Mouse (Mus musculus): ENCODE data around the gene Lrtm1. TPM values are rescaled to one million over a fixed set of nuclear protein-coding genes. Genes with fewer than 3 reads are reported as not detected.

Gene Lrtm1
- polyA plus RNA-seq, 1 experiment from 2014 or later: 0.62 TPM

GRCm38 (mm10) chr14:29042355-29042754 lies 24.3 kb downstream of the Lrtm1 start:
- Histone ChIP-seq H3K4me1 (replicated peaks; ENCODE audit: control insufficient read depth, insufficient read depth, low read length) (no peaks in the 10 kb centered on the region), H3K36me3 (ENCODE audit: control insufficient read depth, insufficient read depth, low read length) (no peaks in the 10 kb centered on the region), H3K4me3 (ENCODE audit: low read depth, low read length) (no peak overlapping the region), H3K4me2 (replicated peaks; ENCODE audit: low read depth, low read length) (no peak overlapping the region), H3K9ac (ENCODE audit: low read depth, low read length) (no peak overlapping the region), H3K27me3 (ENCODE audit: control insufficient read depth, insufficient read depth, low read length) (no peaks in the 10 kb centered on the region), H3K27ac (ENCODE audit: low read depth, low read length) (no peak overlapping the region; the same call in 1 of the 2 replicates), H3K9me3 (ENCODE audit: control insufficient read depth, low read length) (no peaks in the 10 kb centered on the region)
- ATAC-seq (ENCODE audit: low FRiP score) (no peak), DNase-seq (ENCODE audit: low spot score) (no peak)
- WGBS: 69% methylated on average over 1 of the region's 1 CpGs

GRCm38 (mm10) chr14:29051951-29052835 lies 34.2 kb downstream of the Lrtm1 start:
- Histone ChIP-seq H3K9ac (ENCODE audit: low read depth, low read length) (no peak overlapping the region), H3K27ac (ENCODE audit: low read depth, low read length) (no peak overlapping the region), H3K4me1 (replicated peaks; ENCODE audit: control insufficient read depth, insufficient read depth, low read length) (no peaks in the 10 kb centered on the region), H3K9me3 (ENCODE audit: control insufficient read depth, low read length) (no peaks in the 10 kb centered on the region), H3K4me3 (ENCODE audit: low read depth, low read length) (no peak overlapping the region), H3K27me3 (ENCODE audit: control insufficient read depth, insufficient read depth, low read length) (no peaks in the 10 kb centered on the region; the same call in 1 of the 2 replicates), H3K36me3 (ENCODE audit: control insufficient read depth, insufficient read depth, low read length) (no peaks in the 10 kb centered on the region), H3K4me2 (replicated peaks; ENCODE audit: low read depth, low read length) (no peak overlapping the region)
- ATAC-seq (ENCODE audit: low FRiP score) (no peak), DNase-seq (ENCODE audit: low spot score) (no peak)
- WGBS: 64% methylated on average over 16 of the region's 16 CpGs

GRCm38 (mm10) chr14:29060679-29061078 lies 42.7 kb downstream of the Lrtm1 start:
- H3K9me3 ChIP-seq (ENCODE audit: control insufficient read depth, low read length): no peaks in the 10 kb centered on the region
- DNase-seq (ENCODE audit: low spot score) (no peak), ATAC-seq (ENCODE audit: low FRiP score) (no peak)
- H3K4me3 ChIP-seq (ENCODE audit: low read depth, low read length): no peak overlapping the region
- no peaks in the 10 kb centered on the region for H3K4me1 ChIP-seq (replicated peaks; ENCODE audit: control insufficient read depth, insufficient read depth, low read length)
- no peaks in the 10 kb centered on the region for H3K36me3 ChIP-seq (ENCODE audit: control insufficient read depth, insufficient read depth, low read length)
- no peaks in the 10 kb centered on the region for H3K27me3 ChIP-seq (ENCODE audit: control insufficient read depth, insufficient read depth, low read length)
- no peak overlapping the region for H3K27ac ChIP-seq (ENCODE audit: low read depth, low read length)
- H3K9ac ChIP-seq (ENCODE audit: low read depth, low read length): no peak overlapping the region
- H3K4me2 ChIP-seq (replicated peaks; ENCODE audit: low read depth, low read length): no peak overlapping the region

GRCm38 (mm10) chr14:29061491-29061890 lies 43.5 kb downstream of the Lrtm1 start:
- Histone ChIP-seq H3K4me2 (replicated peaks; ENCODE audit: low read depth, low read length) (no peak overlapping the region), H3K9me3 (ENCODE audit: control insufficient read depth, low read length) (no peaks in the 10 kb centered on the region), H3K9ac (ENCODE audit: low read depth, low read length) (no peak overlapping the region), H3K27me3 (ENCODE audit: control insufficient read depth, insufficient read depth, low read length) (no peaks in the 10 kb centered on the region), H3K4me1 (replicated peaks; ENCODE audit: control insufficient read depth, insufficient read depth, low read length) (no peaks in the 10 kb centered on the region), H3K27ac (ENCODE audit: low read depth, low read length) (no peak overlapping the region), H3K4me3 (ENCODE audit: low read depth, low read length) (no peak overlapping the region), H3K36me3 (ENCODE audit: control insufficient read depth, insufficient read depth, low read length) (no peaks in the 10 kb centered on the region)
- DNase-seq (ENCODE audit: low spot score) (no peak), ATAC-seq (ENCODE audit: low FRiP score) (no peak)
- 89% methylated on average over 1 of the region's 1 CpGs for WGBS

GRCm38 (mm10) chr14:29062676-29063075 lies 44.7 kb downstream of the Lrtm1 start:
- DNase-seq (ENCODE audit: low spot score) (no peak), ATAC-seq (ENCODE audit: low FRiP score) (no peak)
- no peak overlapping the region for H3K4me2 ChIP-seq (replicated peaks; ENCODE audit: low read depth, low read length)
- no peaks in the 10 kb centered on the region for H3K27me3 ChIP-seq (ENCODE audit: control insufficient read depth, insufficient read depth, low read length)
- H3K4me1 ChIP-seq (replicated peaks; ENCODE audit: control insufficient read depth, insufficient read depth, low read length): no peaks in the 10 kb centered on the region
- no peak overlapping the region for H3K4me3 ChIP-seq (ENCODE audit: low read depth, low read length)
- no peaks in the 10 kb centered on the region for H3K36me3 ChIP-seq (ENCODE audit: control insufficient read depth, insufficient read depth, low read length)
- no peak overlapping the region for H3K27ac ChIP-seq (ENCODE audit: low read depth, low read length)
- H3K9ac ChIP-seq (ENCODE audit: low read depth, low read length): no peak overlapping the region
- WGBS: 93% methylated on average over 2 of the region's 2 CpGs
- no peaks in the 10 kb centered on the region for H3K9me3 ChIP-seq (ENCODE audit: control insufficient read depth, low read length)

GRCm38 (mm10) chr14:29073747-29074146 lies 55.7 kb downstream of the Lrtm1 start:
- H3K4me1 ChIP-seq (replicated peaks; ENCODE audit: control insufficient read depth, insufficient read depth, low read length): no peaks in the 10 kb centered on the region
- DNase-seq (ENCODE audit: low spot score): no peak

GRCm38 (mm10) chr14:29077418-29077817 lies 59.4 kb downstream of the Lrtm1 start:
- ATAC-seq (ENCODE audit: low FRiP score) (no peak), DNase-seq (ENCODE audit: low spot score) (no peak)
- no peak overlapping the region for H3K4me2 ChIP-seq (replicated peaks; ENCODE audit: low read depth, low read length)
- no peaks in the 10 kb centered on the region for H3K36me3 ChIP-seq (ENCODE audit: control insufficient read depth, insufficient read depth, low read length)
- no peaks in the 10 kb centered on the region for H3K9me3 ChIP-seq (ENCODE audit: control insufficient read depth, low read length)
- H3K4me3 ChIP-seq (ENCODE audit: low read depth, low read length): no peak overlapping the region
- WGBS: 82% methylated on average over 3 of the region's 3 CpGs
- H3K27ac ChIP-seq (ENCODE audit: low read depth, low read length): no peak overlapping the region
- H3K9ac ChIP-seq (ENCODE audit: low read depth, low read length): no peak overlapping the region
- H3K4me1 ChIP-seq (replicated peaks; ENCODE audit: control insufficient read depth, insufficient read depth, low read length): no peaks in the 10 kb centered on the region
- no peaks in the 10 kb centered on the region for H3K27me3 ChIP-seq (ENCODE audit: control insufficient read depth, insufficient read depth, low read length)

More at GRCm38 (mm10) chr14:29073747-29074146, 55.7 kb downstream of the Lrtm1 start:
- no peak overlapping the region for H3K27ac ChIP-seq (ENCODE audit: low read depth, low read length)
- H3K4me2 ChIP-seq (replicated peaks; ENCODE audit: low read depth, low read length): no peak overlapping the region
- no peak overlapping the region for H3K9ac ChIP-seq (ENCODE audit: low read depth, low read length)
- H3K27me3 ChIP-seq (ENCODE audit: control insufficient read depth, insufficient read depth, low read length): no peaks in the 10 kb centered on the region
- no peak overlapping the region for H3K4me3 ChIP-seq (ENCODE audit: low read depth, low read length)
- H3K36me3 ChIP-seq (ENCODE audit: control insufficient read depth, insufficient read depth, low read length): no peaks in the 10 kb centered on the region
- ATAC-seq (ENCODE audit: low FRiP score): no peak
- 89% methylated on average over 4 of the region's 4 CpGs for WGBS
- H3K9me3 ChIP-seq (ENCODE audit: control insufficient read depth, low read length): no peaks in the 10 kb centered on the region

GRCm38 (mm10) chr14:29080228-29080627 lies 62.2 kb downstream of the Lrtm1 start:
- H3K27ac ChIP-seq (ENCODE audit: low read depth, low read length): no peak overlapping the region
- DNase-seq (ENCODE audit: low spot score) (no peak), ATAC-seq (ENCODE audit: low FRiP score) (no peak)
- H3K27me3 ChIP-seq (ENCODE audit: control insufficient read depth, insufficient read depth, low read length): no peaks in the 10 kb centered on the region
- 83% methylated on average over 4 of the region's 4 CpGs for WGBS
- no peaks in the 10 kb centered on the region for H3K9me3 ChIP-seq (ENCODE audit: control insufficient read depth, low read length)
- no peaks in the 10 kb centered on the region for H3K36me3 ChIP-seq (ENCODE audit: control insufficient read depth, insufficient read depth, low read length)
- no peak overlapping the region for H3K9ac ChIP-seq (ENCODE audit: low read depth, low read length)
- no peak overlapping the region for H3K4me3 ChIP-seq (ENCODE audit: low read depth, low read length)
- H3K4me1 ChIP-seq (replicated peaks; ENCODE audit: control insufficient read depth, insufficient read depth, low read length): no peaks in the 10 kb centered on the region
- H3K4me2 ChIP-seq (replicated peaks; ENCODE audit: low read depth, low read length): no peak overlapping the region

GRCm38 (mm10) chr14:29080630-29081029 lies 62.6 kb downstream of the Lrtm1 start:
- no peaks in the 10 kb centered on the region for H3K36me3 ChIP-seq (ENCODE audit: control insufficient read depth, insufficient read depth, low read length)
- no peak overlapping the region for H3K27ac ChIP-seq (ENCODE audit: low read depth, low read length)
- DNase-seq (ENCODE audit: low spot score) (no peak), ATAC-seq (ENCODE audit: low FRiP score) (no peak)
- no peaks in the 10 kb centered on the region for H3K9me3 ChIP-seq (ENCODE audit: control insufficient read depth, low read length)
- 82% methylated on average over 4 of the region's 4 CpGs for whole genome bisulfite sequencing
- H3K4me2 ChIP-seq (replicated peaks; ENCODE audit: low read depth, low read length): no peak overlapping the region
- H3K4me3 ChIP-seq (ENCODE audit: low read depth, low read length): no peak overlapping the region
- no peaks in the 10 kb centered on the region for H3K27me3 ChIP-seq (ENCODE audit: control insufficient read depth, insufficient read depth, low read length)
- H3K9ac ChIP-seq (ENCODE audit: low read depth, low read length): no peak overlapping the region
- no peaks in the 10 kb centered on the region for H3K4me1 ChIP-seq (replicated peaks; ENCODE audit: control insufficient read depth, insufficient read depth, low read length)

Measured in hindbrain, embryonic 11.5 days (tissue).